Mouse (Mus musculus): ENCODE data around the gene Gpr157. TPM values are rescaled to one million over a fixed set of nuclear protein-coding genes. Genes with fewer than 3 reads are reported as not detected.

Gpr157 gene
- polyA plus RNA-seq, 1 experiment from 2014 or later = 0.68 TPM

DNA sequence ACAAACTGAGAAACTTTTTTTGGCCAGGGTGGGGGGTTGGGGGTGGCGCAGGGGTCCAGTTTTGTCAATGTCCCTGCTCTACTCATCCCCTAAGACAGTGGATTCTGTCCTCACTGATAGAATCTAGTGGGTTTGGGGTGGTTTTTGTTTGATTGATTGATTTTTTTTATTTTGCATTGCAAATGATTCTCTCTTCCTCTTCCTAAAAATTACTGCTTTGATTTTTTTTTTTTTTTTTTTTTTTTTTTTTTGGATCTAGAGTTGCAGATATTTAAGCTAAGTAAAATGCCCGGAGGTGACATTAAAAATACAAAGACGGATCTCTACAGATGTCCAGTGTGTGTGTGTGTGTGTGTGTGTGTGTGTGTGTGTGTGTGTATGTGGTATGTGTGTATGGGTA lies 34.8 kb upstream of the Gpr157 start:
- no peak overlapping the region for H3K9ac ChIP-seq
- H3K4me2 ChIP-seq (replicated peaks) = no peak overlapping the region
- H3K27ac ChIP-seq = no peak overlapping the region
- no peaks in the 10 kb centered on the region for H3K36me3 ChIP-seq
- no peaks in the 10 kb centered on the region for H3K9me3 ChIP-seq (replicated peaks)
- peaks cover 18% of the 10 kb centered on the region for H3K4me1 ChIP-seq
- H3K27me3 ChIP-seq = peaks cover 48% of the 10 kb centered on the region
- no peak overlapping the region for H3K4me3 ChIP-seq
- 98% methylated on average over 3 of the region's 3 CpGs for WGBS
- ATAC-seq (ENCODE audit: low FRiP score) = no peak

DNA sequence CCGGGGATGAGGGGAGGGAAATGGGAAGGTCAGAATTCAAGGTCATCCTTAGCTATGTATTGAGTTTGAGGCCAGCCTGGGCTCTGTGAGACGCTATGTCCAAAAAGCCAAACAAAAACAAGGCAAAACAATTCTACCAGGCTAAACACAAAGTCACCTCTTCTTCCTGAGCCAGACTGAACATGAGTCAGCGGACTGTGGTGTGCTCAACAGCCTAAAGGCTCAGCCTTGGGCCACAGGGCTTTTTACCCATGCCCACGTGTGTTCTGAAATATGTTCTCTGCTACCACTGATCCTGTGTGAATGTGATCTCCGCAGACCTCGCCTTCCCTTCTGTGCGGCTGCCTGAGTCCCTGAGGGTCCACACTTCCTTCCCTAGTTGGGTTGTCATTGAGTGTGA lies 31.0 kb upstream of the Gpr157 start:
- H3K9ac ChIP-seq = no peak overlapping the region
- peaks cover 10% of the 10 kb centered on the region for H3K27me3 ChIP-seq
- no peaks in the 10 kb centered on the region for H3K9me3 ChIP-seq (replicated peaks)
- H3K27ac ChIP-seq = no peak overlapping the region
- no peak overlapping the region for H3K4me2 ChIP-seq (replicated peaks)
- H3K4me3 ChIP-seq = no peak overlapping the region
- peaks cover 4% of the 10 kb centered on the region for H3K4me1 ChIP-seq
- H3K36me3 ChIP-seq = no peaks in the 10 kb centered on the region
- 84% methylated on average over 7 of the region's 7 CpGs for WGBS
- no peak for ATAC-seq (ENCODE audit: low FRiP score)

DNA sequence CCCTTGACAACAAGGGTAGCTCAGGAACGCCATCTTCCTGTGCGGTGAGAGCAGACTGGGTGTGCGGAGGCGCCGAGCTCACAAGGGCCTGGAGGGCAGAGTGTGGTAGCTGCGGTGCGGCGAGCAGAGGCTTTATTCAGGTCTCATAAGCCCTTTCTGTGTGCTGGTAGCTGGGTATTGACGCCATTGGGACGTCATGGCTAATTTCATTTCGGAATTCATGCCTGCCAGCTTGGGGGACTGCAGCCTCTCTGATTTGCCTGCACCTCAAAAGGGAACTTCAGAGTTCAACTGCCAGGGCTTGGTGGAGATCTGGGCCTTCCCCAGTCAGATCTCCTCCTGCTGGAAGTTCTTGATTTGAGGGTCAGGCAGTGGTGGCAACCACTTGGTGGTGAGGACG lies 29.4 kb upstream of the Gpr157 start:
- H3K27ac ChIP-seq = no peak overlapping the region
- H3K27me3 ChIP-seq = peaks cover 3% of the 10 kb centered on the region; the same call in 1 of the 2 replicates
- peaks cover 4% of the 10 kb centered on the region for H3K4me1 ChIP-seq
- H3K9me3 ChIP-seq (replicated peaks) = no peaks in the 10 kb centered on the region
- no peaks in the 10 kb centered on the region for H3K36me3 ChIP-seq
- 86% methylated on average over 12 of the region's 12 CpGs for WGBS
- no peak overlapping the region for H3K4me2 ChIP-seq (replicated peaks)
- no peak overlapping the region for H3K4me3 ChIP-seq
- no peak overlapping the region for H3K9ac ChIP-seq
- no peak for ATAC-seq (ENCODE audit: low FRiP score)

DNA sequence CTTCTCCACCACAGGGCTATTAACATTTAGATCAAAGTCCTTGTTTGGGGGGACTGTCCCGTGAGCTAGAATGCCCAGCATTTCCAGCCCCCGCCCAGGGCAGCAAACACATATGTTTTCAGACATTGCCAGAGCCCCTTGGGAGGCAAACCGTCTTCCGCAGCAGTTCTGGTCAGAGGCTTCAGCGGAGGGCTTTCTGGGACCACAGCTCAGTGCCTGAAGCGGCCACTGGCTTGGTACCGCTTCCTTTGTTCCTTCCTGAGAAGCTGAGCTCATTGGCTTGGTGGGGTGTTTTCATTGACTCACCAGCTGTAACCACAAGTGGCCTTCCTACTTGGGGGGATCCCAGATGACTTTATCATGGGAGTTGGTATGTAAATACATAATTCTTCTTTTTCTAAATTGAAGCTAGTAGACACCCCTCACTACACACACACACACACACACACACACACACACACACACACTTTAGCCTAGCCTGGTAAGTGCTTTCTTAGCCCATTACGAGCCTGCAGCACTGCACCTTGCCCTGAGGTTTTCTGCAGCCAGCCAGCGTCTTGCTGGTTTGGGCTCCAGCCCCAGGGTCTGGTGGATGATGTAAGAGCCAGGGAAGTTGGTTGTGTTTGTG lies 27.2 kb upstream of the Gpr157 start:
- Histone ChIP-seq H3K9ac (no peak overlapping the region), H3K27ac (no peak overlapping the region), H3K4me2 (replicated peaks) (no peak overlapping the region), H3K27me3 (peaks cover 3% of the 10 kb centered on the region; the same call in 1 of the 2 replicates), H3K4me3 (no peak overlapping the region), H3K4me1 (peaks cover 4% of the 10 kb centered on the region), H3K36me3 (no peaks in the 10 kb centered on the region), H3K9me3 (replicated peaks) (no peaks in the 10 kb centered on the region)
- ATAC-seq (ENCODE audit: low FRiP score) = no peak
- 51% methylated on average over 9 of the region's 9 CpGs for WGBS

DNA sequence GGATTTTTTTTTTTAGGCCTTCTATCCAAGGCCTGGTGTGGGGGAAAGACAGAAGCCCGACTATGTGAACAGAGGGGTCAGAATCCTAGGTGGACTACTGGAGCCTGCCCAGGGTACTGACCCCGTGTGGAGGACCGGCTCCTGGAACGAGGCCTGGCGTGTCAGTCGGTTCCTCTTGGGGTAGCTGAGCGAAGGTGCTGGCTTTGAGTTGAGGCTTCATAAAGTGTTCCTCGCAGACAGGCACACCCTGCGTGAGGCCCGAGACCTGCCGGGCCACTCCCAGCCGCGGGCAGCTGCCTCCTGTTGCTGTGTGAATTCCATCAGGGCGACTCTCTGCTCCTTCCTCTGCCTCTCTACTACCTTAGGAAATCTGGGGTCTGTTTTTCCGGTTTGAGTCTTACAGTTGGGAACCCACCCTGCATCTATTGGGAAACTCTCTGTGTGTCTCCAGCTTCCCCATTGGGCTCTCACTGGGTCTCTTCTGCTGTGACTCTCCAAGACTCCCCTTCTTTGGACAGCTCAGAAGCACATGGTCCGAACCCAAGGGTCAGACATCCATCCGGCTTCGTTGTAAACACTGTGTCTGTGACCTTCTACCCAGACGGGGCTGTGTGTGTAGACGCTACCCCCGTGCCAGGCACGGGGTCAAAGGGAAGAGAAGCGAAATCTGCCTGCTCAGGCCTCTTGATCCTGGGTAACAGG lies 26.5 kb upstream of the Gpr157 start:
- 74% methylated on average over 23 of the region's 23 CpGs for WGBS

DNA sequence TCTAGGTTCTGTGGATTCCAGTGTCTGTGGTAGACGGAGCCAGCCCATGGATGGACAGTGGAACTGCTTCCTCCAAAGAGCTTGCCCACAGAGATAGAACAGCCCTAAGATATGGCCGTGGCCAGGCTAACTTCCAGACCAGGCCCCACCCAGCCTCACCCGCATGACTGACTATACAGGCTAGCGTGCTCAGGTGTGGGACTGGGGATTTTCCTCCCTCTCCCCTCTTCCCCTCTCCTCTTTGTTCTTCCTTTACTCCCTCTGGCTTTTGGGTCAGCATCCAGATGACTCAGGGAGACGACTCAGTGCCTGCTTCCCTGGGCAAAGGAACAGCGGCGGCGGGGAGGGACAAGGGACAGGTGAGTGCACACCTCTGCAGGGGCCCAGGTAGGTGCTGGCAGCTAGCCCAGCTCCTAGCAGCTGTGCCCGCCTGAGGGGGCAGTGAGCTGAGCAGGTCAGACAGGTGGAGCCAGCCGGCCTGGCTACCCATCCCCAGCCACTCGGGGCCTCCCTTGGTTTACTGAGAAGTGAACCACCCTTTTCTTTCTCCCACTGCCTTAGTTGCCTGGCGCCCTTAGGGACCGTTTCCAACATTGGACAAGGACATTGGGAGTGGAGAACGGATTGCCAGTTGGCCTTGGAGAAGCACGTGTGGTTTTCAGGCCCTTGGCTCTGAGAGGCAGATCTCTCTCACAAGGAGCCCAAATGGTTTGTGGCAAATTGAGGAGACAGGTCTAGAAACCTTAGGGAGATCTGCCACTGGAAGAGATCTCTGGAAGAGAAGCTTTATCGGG lies 25.5 kb upstream of the Gpr157 start:
- H3K4me2 ChIP-seq (replicated peaks) = no peak overlapping the region
- no peak overlapping the region for H3K27ac ChIP-seq
- no peak overlapping the region for H3K4me3 ChIP-seq
- no peak for ATAC-seq (ENCODE audit: low FRiP score)
- H3K9ac ChIP-seq = no peak overlapping the region
- WGBS = 81% methylated on average over 16 of the region's 16 CpGs
- peaks cover 7% of the 10 kb centered on the region for H3K27me3 ChIP-seq
- H3K9me3 ChIP-seq (replicated peaks) = no peaks in the 10 kb centered on the region
- H3K4me1 ChIP-seq = peaks cover 4% of the 10 kb centered on the region
- no peaks in the 10 kb centered on the region for H3K36me3 ChIP-seq

More for the DNA sequence above, 26.5 kb upstream of the Gpr157 start:
- no peaks in the 10 kb centered on the region for H3K36me3 ChIP-seq
- H3K27me3 ChIP-seq = peaks cover 3% of the 10 kb centered on the region; the same call in 1 of the 2 replicates
- no peak overlapping the region for H3K4me3 ChIP-seq
- H3K9ac ChIP-seq = no peak overlapping the region
- H3K9me3 ChIP-seq (replicated peaks) = no peaks in the 10 kb centered on the region
- no peak overlapping the region for H3K27ac ChIP-seq
- no peak overlapping the region for H3K4me2 ChIP-seq (replicated peaks)
- no peak for ATAC-seq (ENCODE audit: low FRiP score)
- H3K4me1 ChIP-seq = peaks cover 4% of the 10 kb centered on the region

DNA sequence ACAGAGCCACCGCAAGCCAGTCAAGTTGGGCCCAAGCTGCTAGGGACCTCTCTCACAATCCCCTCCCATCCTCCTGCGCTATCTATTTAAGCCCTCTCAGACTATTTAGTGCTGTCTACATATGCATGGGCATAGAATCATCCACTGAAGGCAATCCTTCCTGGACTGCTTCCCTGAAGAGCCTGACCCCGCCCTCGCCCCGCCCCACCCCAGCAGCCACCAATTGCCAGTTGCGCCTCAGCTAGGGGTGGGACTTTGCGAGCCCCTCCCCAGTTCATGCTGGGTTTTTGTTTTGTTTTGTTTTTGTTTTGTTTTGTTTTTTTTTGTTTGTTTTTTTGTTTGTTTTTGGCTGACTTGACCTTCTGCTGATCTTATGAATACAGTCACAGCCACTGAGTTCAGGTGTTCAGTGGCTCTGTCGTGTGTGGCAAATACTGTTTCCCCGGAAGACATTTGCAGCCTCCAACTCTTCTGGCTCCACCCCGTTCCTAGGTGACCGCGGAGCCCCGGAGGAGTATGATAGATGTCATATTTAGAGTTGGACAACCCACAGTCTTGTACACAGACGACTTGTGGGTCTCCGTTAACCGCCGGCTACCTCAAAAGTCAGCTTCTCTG lies 20.4 kb upstream of the Gpr157 start:
- 83% methylated on average over 17 of the region's 17 CpGs for WGBS
- peaks cover 4% of the 10 kb centered on the region for H3K27me3 ChIP-seq
- no peaks in the 10 kb centered on the region; the same call in 1 of the 2 replicates for H3K4me1 ChIP-seq
- no peak overlapping the region for H3K4me2 ChIP-seq (replicated peaks)
- no peak overlapping the region for H3K4me3 ChIP-seq
- H3K36me3 ChIP-seq = no peaks in the 10 kb centered on the region
- H3K9me3 ChIP-seq (replicated peaks) = no peaks in the 10 kb centered on the region
- no peak for ATAC-seq (ENCODE audit: low FRiP score)
- no peak overlapping the region for H3K9ac ChIP-seq
- no peak overlapping the region for H3K27ac ChIP-seq

DNA sequence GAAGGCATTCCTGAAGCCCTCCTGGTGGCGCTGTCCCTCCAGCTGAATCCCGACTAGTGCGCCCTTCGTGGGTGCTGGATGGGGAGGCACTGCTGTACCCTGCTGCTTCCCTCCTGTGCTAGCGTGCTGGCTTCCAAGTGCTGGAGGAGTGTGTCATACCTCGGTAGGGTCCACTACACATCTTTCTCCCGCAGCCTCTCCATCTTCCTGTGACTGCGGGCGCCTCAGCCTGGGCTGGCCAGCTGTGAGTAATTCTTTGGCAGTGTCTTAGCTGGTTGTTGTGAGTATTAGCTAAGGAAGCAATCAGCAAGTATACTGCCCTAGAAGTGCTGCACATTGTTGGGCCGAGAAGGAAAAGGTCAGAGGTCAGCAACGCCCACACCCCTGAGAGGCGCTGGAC lies 18.9 kb upstream of the Gpr157 start:
- 55% methylated on average over 12 of the region's 12 CpGs for WGBS
- Histone ChIP-seq H3K27ac (no peak overlapping the region), H3K4me3 (no peak overlapping the region), H3K36me3 (no peaks in the 10 kb centered on the region), H3K4me2 (replicated peaks) (no peak overlapping the region), H3K27me3 (peaks cover 4% of the 10 kb centered on the region; the same call in 1 of the 2 replicates), H3K4me1 (no peaks in the 10 kb centered on the region; the same call in 1 of the 2 replicates), H3K9me3 (replicated peaks) (no peaks in the 10 kb centered on the region), H3K9ac (no peak overlapping the region)
- no peak for ATAC-seq (ENCODE audit: low FRiP score)

DNA sequence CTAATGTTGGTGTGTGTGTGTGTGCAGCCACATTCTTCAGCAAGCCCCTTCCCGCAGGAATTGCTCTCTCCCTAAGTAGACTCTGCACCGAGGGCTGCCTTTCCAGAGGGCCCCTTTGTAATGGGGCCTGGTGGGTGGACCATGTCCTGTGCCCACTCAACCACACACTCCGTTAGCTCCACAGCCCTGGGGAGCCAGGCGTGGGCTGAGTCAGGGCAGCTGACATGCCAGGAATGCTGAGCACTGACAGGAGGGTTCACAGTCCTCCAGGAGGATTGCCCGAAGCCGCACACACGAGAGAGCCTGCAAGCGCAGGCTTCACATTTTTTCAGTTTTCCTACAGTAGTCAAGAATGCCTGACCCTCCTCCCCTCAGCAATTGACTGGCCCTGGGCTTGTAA lies 17.0 kb upstream of the Gpr157 start:
- peaks cover 4% of the 10 kb centered on the region; the same call in 1 of the 2 replicates for H3K27me3 ChIP-seq
- H3K27ac ChIP-seq = no peak overlapping the region

DNA sequence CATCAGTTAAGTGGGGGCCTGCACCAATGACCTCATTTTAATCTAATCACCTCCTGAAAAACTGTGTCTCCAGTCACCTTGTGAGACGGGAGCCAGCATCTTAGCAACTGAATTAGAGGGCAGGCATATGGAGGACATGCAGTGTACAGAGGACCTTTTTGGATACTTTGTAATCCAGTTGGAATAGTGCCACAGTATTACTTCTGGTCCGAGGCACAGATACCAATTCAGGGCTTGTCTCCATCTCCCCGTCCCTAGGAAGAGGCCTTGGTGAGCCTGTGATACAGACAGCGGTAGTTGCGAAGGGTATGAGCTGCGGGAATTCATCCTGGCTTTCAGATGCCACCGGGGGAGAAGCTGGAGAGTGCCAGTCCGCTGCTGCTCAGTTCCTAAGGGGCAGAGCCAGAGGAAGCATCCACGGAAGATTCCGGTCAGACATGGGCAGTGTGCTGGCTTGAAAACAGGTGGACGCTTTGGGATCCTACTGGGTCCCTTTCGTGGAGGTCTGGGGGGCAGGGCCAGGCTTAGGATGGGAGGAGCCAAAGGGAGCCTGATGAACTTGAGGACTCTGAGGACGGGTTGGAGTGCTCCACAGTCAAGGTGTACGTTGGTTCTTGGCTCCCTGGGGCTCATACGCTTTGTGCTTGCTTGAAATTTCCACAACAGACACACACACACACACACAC lies 14.6 kb upstream of the Gpr157 start:
- WGBS = 57% methylated on average over 15 of the region's 15 CpGs
- no peaks in the 10 kb centered on the region for H3K36me3 ChIP-seq
- ATAC-seq (ENCODE audit: low FRiP score) = no peak
- H3K4me2 ChIP-seq (replicated peaks) = no peak overlapping the region
- no peaks in the 10 kb centered on the region; the same call in 1 of the 2 replicates for H3K4me1 ChIP-seq
- no peaks in the 10 kb centered on the region for H3K9me3 ChIP-seq (replicated peaks)
- H3K4me3 ChIP-seq = no peak overlapping the region
- no peak overlapping the region for H3K27ac ChIP-seq
- H3K27me3 ChIP-seq = no peaks in the 10 kb centered on the region
- H3K9ac ChIP-seq = no peak overlapping the region

More for the DNA sequence above, 17.0 kb upstream of the Gpr157 start:
- Histone ChIP-seq H3K9me3 (replicated peaks) (no peaks in the 10 kb centered on the region), H3K36me3 (no peaks in the 10 kb centered on the region), H3K4me1 (no peaks in the 10 kb centered on the region; the same call in 1 of the 2 replicates), H3K4me3 (no peak overlapping the region), H3K9ac (no peak overlapping the region), H3K4me2 (replicated peaks) (no peak overlapping the region)
- no peak for ATAC-seq (ENCODE audit: low FRiP score)
- WGBS = 43% methylated on average over 8 of the region's 8 CpGs

DNA sequence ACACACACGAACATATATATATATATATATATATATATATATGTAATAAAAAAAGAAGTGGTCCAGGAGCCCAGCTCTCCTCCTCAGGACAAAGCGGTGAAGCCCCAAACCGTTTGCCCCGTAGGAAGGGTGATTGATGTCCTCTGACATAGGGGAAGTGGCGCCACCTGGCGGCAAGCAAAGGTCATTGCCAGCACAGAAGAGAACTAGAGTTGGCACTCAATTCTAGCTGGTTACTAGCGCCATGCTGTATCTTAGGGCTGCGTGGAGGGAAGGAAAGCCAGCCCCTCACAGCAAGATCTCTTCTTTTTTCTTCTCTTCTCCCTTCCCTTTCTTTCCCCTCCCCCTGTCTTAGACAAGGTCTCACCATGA lies 14.1 kb upstream of the Gpr157 start:
- H3K36me3 ChIP-seq = no peaks in the 10 kb centered on the region
- no peak overlapping the region for H3K4me2 ChIP-seq (replicated peaks)
- H3K9me3 ChIP-seq (replicated peaks) = no peaks in the 10 kb centered on the region
- H3K27me3 ChIP-seq = no peaks in the 10 kb centered on the region
- no peak for ATAC-seq (ENCODE audit: low FRiP score)
- no peak overlapping the region for H3K9ac ChIP-seq
- no peak overlapping the region for H3K4me3 ChIP-seq
- 15% methylated on average over 8 of the region's 8 CpGs for WGBS
- H3K4me1 ChIP-seq = no peaks in the 10 kb centered on the region; the same call in 1 of the 2 replicates
- no peak overlapping the region for H3K27ac ChIP-seq
